Mouse (Mus musculus) frontal cortex, postnatal 36 days (tissue): ENCODE results near the gene Olfr231.

ENCODE experiments used
- DNase-seq, 2 experiments: peaks; one replicate each; pipeline ENCODE4 v3.0.0; 2022; ENCODE audit warnings: low spot score in 2 of 2

Gene Olfr231

DNA sequence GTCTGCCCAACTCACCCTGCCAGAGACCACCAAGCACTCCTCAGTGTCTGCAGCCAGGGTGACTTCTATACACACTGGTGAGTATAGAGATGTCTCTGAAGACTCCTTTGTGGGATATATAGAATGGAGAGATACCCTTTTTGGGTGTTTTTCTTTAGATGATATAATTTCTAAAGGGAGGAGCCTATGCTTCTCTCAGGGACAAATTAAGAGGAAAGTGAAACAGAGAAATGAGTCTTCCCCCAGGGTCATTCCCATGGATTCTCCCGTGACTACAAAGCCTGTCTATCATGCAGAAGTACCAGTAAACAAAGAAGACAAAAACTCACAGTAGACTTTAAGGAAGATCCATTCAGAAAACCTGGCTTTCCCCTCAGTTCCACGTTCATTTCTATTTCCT, at the start of gene Olfr231:
Olfr231 (minus strand) TSS at position 101 of the 400 bp plus-strand sequence.
- no peak for DNase-seq

DNA sequence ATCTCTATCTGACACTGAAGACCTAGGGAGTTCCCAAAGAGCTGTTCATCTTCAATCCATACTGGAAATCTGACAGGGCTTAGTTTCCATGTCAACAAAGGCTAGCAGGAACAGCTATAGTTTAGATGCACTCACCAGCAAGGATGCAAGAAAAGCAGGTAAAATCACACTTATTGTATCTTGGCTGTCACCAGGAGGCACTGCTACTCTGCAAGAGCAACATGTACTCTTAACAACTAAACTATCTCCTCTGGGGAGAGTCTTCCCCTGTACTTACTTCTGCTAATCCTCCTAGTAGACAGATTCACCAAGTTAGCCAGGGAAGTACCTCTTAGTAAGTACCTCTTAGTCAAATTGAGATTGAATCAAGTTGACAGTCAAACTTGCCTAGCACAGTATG, 48.1 kb upstream of the Olfr231 start:
- no peak for DNase-seq

DNA sequence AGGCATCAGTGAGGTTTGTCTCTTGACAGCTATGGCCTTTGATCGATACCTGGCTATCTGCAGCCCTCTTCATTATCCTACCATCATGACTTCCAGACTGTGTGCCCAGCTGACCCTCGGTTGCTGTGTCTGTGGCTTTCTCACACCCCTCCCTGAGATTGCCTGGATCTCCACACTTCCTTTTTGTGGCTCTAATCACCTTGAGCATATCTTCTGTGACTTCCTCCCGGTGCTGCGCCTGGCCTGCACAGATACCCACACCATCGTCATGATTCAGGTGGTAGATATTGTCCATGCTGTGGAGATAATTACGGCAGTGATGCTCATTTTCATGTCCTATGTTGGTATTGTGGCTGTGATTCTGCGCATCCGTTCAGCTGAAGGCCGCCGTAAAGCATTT, 38.1 kb upstream of the Olfr231 start:
- DNase-seq: no peak

DNA sequence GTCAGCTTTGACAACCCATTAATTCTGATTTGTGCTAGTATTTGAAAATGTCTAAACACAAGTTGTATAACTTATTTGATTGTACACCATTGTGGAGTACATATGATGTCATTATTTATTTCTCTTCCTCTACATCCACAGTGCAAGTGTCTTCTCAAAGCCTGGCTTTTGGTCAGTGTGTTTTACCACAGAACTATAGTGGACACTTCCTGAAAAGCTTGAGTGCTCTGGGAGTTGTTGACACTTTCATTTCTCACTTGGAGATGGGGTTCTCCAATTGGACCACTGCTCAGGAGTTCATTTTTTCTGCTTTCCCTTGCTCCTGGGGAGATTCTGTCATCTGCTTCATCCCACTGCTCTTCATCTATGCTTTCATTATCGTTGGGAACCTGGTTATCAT, 37.5 kb upstream of the Olfr231 start:
- no peak for DNase-seq

DNA sequence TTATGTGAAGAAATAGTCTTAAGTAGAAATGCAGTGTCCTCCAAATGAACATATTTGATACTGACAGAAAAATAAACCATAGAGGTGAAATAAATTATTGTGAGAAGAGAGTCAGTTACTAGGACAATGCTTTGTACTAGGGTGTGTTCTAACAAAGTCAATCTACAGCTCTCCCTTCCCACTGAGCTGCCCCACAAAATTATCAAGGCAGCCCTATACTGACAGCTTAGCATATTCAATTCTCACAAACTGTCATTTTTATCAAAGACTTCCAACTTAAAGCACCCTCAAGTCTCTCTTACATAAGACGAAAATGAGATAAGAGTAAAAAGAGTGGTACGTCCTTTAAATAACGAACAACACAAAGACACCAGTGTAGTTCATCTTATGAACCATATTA, 36.7 kb upstream of the Olfr231 start:
- DNase-seq: no peak

DNA sequence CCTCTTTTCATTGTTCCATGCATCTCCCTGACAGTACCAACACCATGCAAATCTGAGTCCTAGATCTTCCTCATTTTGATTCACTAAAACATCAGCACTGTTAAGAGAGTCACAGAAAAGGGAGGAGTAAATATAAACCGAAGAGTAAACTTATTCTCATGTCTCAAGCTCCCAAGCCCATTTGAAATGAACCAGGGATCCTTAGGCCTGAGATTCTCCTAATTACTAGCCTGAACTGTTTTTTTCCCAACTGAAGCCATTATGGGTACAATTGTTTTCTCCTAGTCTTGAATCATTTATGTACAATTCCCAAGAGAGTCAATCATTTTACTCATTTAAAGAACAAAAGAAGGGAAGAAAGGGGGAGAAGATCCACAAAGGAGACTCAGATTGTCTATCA, 34.4 kb upstream of the Olfr231 start, which contains the start of gene Olfr420:
Olfr420 (plus strand) TSS at position 301 of the 400 bp plus-strand sequence.
- DNase-seq: no peak

DNA sequence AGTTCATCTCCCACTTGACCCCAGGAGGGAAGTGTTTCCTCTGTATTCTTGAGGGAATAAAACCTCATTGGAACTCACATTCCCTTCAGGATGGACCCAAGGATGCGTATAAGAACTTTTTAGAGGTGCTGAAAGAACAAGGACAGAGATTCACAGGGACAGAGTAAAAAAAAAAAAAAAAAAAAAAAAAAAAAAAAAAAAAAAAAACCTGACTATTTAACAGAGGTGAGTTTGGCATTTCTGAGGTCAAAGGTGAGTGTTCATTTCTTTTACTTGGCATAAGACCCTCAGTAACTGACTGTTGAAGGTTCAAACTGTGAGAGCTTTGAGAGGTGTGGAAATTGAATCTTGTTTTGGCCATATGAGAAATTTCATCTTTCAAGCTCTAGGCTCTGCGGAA, 28.3 kb upstream of the Olfr231 start:
- DNase-seq: no peak

DNA sequence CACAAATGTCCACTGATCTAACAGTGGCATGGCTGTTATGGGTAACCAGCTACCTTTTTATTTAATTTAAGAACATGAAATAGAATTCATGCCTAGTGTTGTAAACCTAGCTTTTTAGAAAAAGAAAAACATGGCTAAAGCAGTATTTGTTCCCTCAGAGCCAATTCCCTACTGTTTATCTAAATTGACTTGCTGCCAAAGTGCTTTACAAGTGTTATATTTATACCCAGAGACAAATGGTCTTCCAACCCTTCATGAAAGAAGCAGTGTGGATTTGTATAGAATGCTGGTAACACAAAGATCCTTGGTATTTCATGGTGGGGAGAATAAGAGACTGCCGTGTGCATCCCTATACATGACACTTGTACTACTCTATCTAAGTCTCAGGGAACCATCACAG, 25.7 kb upstream of the Olfr231 start:
- DNase-seq: no peak

DNA sequence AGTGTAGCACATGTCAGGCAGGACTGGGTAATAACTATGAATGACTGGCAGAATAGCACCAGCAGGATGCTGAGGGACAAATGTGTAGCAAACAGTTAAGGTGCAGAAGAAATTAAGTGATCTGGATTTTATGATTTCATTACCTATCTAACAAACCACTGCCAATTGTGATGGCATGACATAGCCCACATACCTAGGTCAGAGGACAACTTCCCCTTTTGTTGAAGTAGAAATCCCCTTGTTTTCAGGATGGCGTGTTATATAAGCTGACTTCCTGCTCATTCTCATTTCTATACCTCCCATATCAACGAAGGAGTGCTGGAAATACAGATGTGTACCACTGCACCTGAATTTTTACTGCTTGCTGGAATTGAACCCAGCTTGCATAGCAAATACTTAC, 20.4 kb upstream of the Olfr231 start:
- no peak for DNase-seq

DNA sequence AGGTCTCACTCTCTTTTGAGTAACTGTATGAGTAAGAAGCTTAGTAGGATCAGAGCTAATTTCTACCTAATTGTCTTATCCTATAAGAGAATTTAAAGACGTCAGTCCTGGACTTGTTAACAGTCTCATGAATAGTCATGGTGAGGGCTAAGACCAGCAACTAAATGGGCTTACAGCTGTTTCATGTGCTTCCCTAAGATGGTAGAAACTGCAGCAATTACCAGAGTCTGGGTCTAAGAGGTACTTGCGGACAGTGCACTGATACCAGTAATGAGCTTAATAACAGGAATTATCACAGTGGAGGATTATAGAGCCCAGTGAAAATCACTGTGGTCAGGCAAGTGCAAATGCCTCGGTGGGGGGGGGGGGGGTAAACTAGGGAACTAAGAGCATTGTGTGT, 11.0 kb upstream of the Olfr231 start:
- no peak for DNase-seq

DNA sequence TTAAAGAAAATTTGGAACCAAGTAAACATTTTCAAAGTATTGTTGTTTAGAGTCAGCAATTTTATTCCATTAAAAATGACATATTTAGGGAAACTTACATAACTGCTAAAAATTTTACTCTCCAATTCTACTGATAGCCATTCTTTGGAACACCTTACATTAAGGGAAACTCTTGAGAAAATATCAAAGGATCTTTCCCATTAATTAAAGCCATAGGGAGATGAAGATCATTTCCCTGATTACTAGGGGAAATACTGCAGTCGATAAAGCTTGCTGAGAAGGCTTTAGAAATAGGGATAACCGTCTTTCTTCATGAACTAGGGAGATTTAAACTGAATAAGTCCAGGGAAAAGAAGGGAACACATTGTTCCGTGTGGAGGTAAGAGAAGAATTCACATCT, 10.3 kb upstream of the Olfr231 start, which contains the start of gene Olfr424:
Olfr424 (plus strand) TSS at position 301 of the 400 bp plus-strand sequence.
- DNase-seq: no peak

DNA sequence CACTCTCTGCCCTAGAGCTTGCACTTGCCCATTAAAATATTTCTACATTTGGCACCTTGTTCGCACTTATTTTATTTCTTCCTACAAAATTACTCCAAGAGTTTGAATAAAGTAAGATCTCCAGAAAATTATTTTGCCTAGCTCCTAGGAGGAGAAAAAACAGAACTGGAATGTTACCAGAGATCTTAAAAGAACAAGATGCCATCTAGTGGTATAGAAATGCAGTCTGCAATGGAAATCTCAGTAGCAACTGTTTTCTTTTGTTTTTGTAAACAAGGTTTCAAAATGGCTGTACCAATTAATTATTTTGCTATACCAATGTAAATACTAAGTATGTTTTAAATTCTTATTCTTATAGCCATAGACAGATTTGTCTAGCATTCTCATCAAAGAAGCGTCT, 17.2 kb downstream of the Olfr231 start:
- no peak for DNase-seq

DNA sequence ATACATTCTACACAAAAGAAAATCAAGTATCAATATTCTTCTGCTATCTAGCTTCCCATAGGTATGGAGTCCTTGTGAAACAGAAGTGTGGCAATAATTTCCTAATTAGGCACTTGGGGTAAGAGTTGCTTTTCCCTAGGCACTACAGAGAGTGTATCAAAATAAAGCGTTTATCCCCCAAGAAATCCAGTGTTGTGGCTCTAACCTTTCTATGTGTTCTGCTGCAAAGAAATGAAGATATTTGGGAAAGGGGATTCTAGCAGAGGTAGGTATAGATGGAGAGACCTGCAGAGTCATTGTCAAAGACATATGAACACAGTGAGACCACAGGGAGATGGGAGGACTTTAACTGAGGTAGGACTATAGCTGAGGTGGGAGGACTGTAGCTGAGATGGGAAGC, 24.4 kb downstream of the Olfr231 start, which contains the start of gene Olfr427:
Olfr427 (plus strand) TSS at position 301 of the 400 bp plus-strand sequence.
- DNase-seq: no peak

DNA sequence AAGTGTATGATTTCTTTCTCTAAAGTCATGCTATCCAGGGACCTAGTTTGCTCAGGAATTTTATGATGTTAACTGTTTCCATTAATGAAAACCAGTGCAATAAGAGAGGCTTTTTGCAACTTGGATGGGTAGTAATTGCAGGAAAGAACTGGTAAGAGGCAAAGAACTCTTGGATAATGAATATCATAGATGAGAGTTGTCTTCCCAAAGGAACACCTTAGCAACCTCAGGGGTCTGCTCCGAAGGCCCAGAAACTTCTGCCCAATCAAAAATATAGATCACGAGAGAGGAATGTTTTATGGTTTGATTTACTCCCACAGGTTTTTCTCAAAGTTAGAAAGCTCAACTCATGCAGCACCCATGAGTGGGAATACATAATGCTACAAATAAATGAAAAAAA, 36.9 kb downstream of the Olfr231 start, which contains the start of gene Olfr429:
Olfr429 (plus strand) TSS at position 301 of the 400 bp plus-strand sequence.
- no peak for DNase-seq

DNA sequence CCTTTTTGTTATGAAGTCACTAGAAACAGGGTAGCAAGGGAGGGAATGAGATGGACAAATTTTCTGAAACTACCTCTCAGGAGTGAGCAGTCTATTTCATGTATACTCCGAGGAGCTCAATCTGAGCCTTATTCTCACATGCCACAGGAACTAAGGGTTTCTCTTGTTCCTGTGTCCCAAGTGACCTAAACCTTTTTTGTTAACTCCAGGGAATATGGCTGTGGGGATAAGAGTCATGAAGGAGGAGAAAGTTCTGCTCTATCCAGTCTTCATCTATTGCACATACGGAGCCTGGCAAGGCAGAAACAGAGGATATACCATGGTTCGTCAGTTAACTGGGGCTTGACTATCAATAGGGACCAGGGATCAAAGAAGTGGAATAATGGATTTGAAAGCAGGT, 54.7 kb downstream of the Olfr231 start, which contains the start of gene Olfr430:
Olfr430 (plus strand) TSS at position 301 of the 400 bp plus-strand sequence.
- no peak for DNase-seq
